15 mouse cellular contexts compared by ENCODE assay signal in genomic region chr4:41527076-41527475, GRCm38 (mm10). TPM values are rescaled to one million over a fixed set of nuclear protein-coding genes. Genes with fewer than 3 reads are reported as not detected.
DNase-seq lines count a peak whose midpoint lies in the region; ATAC-seq and TF ChIP-seq lines count a peak whose summit lies in the region.
"Had no signal": no experiment of that assay in that cellular context is flagged by ENCODE, and none has a peak within 500 bp of the region (broad histone marks: within the 10 kb centered on the region; RNA-seq: fewer than 3 reads in every experiment).

No protein-coding gene starts in this region.

- H3K4me2 ChIP-seq in neural tube, embryonic 11.5 days (ENCODE audit: low read depth) = no peak overlapping the region
- H3K4me2 ChIP-seq in midbrain, embryonic 11.5 days = peak overlapping the region; percentile 23
- no peak overlapping the region for H3K4me2 ChIP-seq in neural tube, embryonic 15.5 days
- H3K4me2 ChIP-seq in lung, postnatal 0 days (replicated peaks; ENCODE audit: low read depth, low read length) = no peak overlapping the region
- H3K4me2 ChIP-seq: limb, embryonic 15.5 days; lung, embryonic 15.5 days had no signal

- 20% methylated on average over 13 of the region's 13 CpGs for WGBS in neural tube, embryonic 11.5 days
- WGBS in hindbrain, embryonic 10.5 days = 18% methylated on average over 13 of the region's 13 CpGs
- 17% methylated on average over 13 of the region's 13 CpGs for WGBS in midbrain, embryonic 11.5 days
- 21% methylated on average over 13 of the region's 13 CpGs for WGBS in neural tube, embryonic 15.5 days
- WGBS in lung, postnatal 0 days = 44% methylated on average over 13 of the region's 13 CpGs

- H3K27ac ChIP-seq in neural tube, embryonic 11.5 days (ENCODE audit: low read depth, low read length) = no peak overlapping the region
- peak overlapping the region; percentile 89 for H3K27ac ChIP-seq in hindbrain, embryonic 10.5 days
- peak overlapping the region; percentile 72 for H3K27ac ChIP-seq in midbrain, embryonic 11.5 days (ENCODE audit: low read depth, low read length)
- 0 out of 2 replicates have a peak overlapping the region, but pooled peaks have one; percentile 20 for H3K27ac ChIP-seq in neural tube, embryonic 15.5 days (replicated peaks)
- H3K27ac ChIP-seq in lung, postnatal 0 days (ENCODE audit: low read length) = no peak overlapping the region
- H3K27ac ChIP-seq: limb, embryonic 15.5 days; lung, embryonic 15.5 days had no signal

- no peaks in the 10 kb centered on the region for H3K27me3 ChIP-seq in neural tube, embryonic 11.5 days (ENCODE audit: control insufficient read depth, insufficient read depth, low read length)
- peaks cover 5% of the 10 kb centered on the region; the same call in 1 of the 2 replicates for H3K27me3 ChIP-seq in hindbrain, embryonic 10.5 days (ENCODE audit: insufficient read depth, poor library complexity, severe bottlenecking)
- no peaks in the 10 kb centered on the region for H3K27me3 ChIP-seq in midbrain, embryonic 11.5 days (ENCODE audit: control insufficient read depth, insufficient read depth, low read length)
- H3K27me3 ChIP-seq in neural tube, embryonic 15.5 days (replicated peaks) = no peaks in the 10 kb centered on the region
- H3K27me3 ChIP-seq in lung, postnatal 0 days (replicated peaks; ENCODE audit: insufficient read depth, low read length) = no peaks in the 10 kb centered on the region
- H3K27me3 ChIP-seq: lung, embryonic 15.5 days had no signal

- H3K4me1 ChIP-seq in neural tube, embryonic 11.5 days (ENCODE audit: control insufficient read depth, insufficient read depth, low read length) = peaks cover 31% of the 10 kb centered on the region
- H3K4me1 ChIP-seq in hindbrain, embryonic 10.5 days (replicated peaks) = peaks cover 67% of the 10 kb centered on the region
- peaks cover 36% of the 10 kb centered on the region for H3K4me1 ChIP-seq in midbrain, embryonic 11.5 days (ENCODE audit: control insufficient read depth, insufficient read depth, low read length)
- peaks cover 42% of the 10 kb centered on the region for H3K4me1 ChIP-seq in neural tube, embryonic 15.5 days
- H3K4me1 ChIP-seq in lung, postnatal 0 days (ENCODE audit: insufficient read depth, low read depth, low read length) = no peaks in the 10 kb centered on the region
- H3K4me1 ChIP-seq: limb, embryonic 15.5 days had no signal

- H3K9me3 ChIP-seq in neural tube, embryonic 11.5 days (ENCODE audit: control insufficient read depth, low read length) = no peaks in the 10 kb centered on the region
- no peaks in the 10 kb centered on the region for H3K9me3 ChIP-seq in hindbrain, embryonic 10.5 days
- no peaks in the 10 kb centered on the region for H3K9me3 ChIP-seq in midbrain, embryonic 11.5 days (ENCODE audit: control insufficient read depth, low read length)
- no peaks in the 10 kb centered on the region for H3K9me3 ChIP-seq in neural tube, embryonic 15.5 days (replicated peaks)
- H3K9me3 ChIP-seq in lung, postnatal 0 days (ENCODE audit: low read length) = no peaks in the 10 kb centered on the region
- H3K9me3 ChIP-seq: limb, embryonic 15.5 days; lung, embryonic 15.5 days had no signal

- H3K9ac ChIP-seq in neural tube, embryonic 11.5 days (ENCODE audit: low read length) = peak overlapping the region; percentile 39; the same call in 1 of the 2 replicates
- H3K9ac ChIP-seq in midbrain, embryonic 11.5 days (ENCODE audit: low read length) = peak overlapping the region; percentile 17; the same call in 1 of the 2 replicates
- no peak overlapping the region for H3K9ac ChIP-seq in neural tube, embryonic 15.5 days (replicated peaks)
- no peak overlapping the region for H3K9ac ChIP-seq in lung, postnatal 0 days (replicated peaks; ENCODE audit: low read depth)
- H3K9ac ChIP-seq: limb, embryonic 15.5 days; lung, embryonic 15.5 days had no signal

- TF ChIP-seq EP300 in lung, postnatal 0 days (IDR thresholded peaks at IDR 0.05) = no peak

- no peak for TF ChIP-seq CTCF in lung, postnatal 0 days (IDR thresholded peaks at IDR 0.05)

- peak; percentile 54 for DNase-seq in neural tube, embryonic 11.5 days (ENCODE audit: low spot score)
- DNase-seq in neural tube, embryonic 10.5 days (ENCODE audit: extremely low spot score, low spot score) = no peak
- peak; percentile 63 for DNase-seq in hindbrain, embryonic 10.5 days (ENCODE audit: low spot score)
- DNase-seq in midbrain, embryonic 11.5 days (ENCODE audit: low spot score, missing footprints) = peak; percentile 94
- no peak for DNase-seq in lung, postnatal 0 days (ENCODE audit: low spot score)
- DNase-seq in ovary, postnatal 36 days (ENCODE audit: low spot score) = no peak
- DNase-seq: adrenal gland, postnatal 10 days; gastrocnemius, postnatal 36 days; right cerebral cortex, postnatal 25 days; thymus, adult 2 months had no signal

- no peaks in the 10 kb centered on the region for H3K36me3 ChIP-seq in neural tube, embryonic 11.5 days (ENCODE audit: control insufficient read depth, insufficient read depth, low read length)
- H3K36me3 ChIP-seq in hindbrain, embryonic 10.5 days = no peaks in the 10 kb centered on the region
- no peaks in the 10 kb centered on the region for H3K36me3 ChIP-seq in midbrain, embryonic 11.5 days (ENCODE audit: control insufficient read depth, insufficient read depth, low read length)
- no peaks in the 10 kb centered on the region for H3K36me3 ChIP-seq in neural tube, embryonic 15.5 days
- H3K36me3 ChIP-seq in lung, postnatal 0 days (ENCODE audit: insufficient read depth, low read length) = no peaks in the 10 kb centered on the region
- H3K36me3 ChIP-seq: limb, embryonic 15.5 days; lung, embryonic 15.5 days had no signal

- no peak overlapping the region for H3K4me3 ChIP-seq in neural tube, embryonic 11.5 days (ENCODE audit: low read depth, low read length)
- peak overlapping the region; percentile 23; the same call in 1 of the 2 replicates for H3K4me3 ChIP-seq in hindbrain, embryonic 10.5 days
- H3K4me3 ChIP-seq in midbrain, embryonic 11.5 days (ENCODE audit: low read depth, low read length) = no peak overlapping the region
- no peak overlapping the region for H3K4me3 ChIP-seq in neural tube, embryonic 15.5 days (replicated peaks)
- no peak overlapping the region for H3K4me3 ChIP-seq in lung, postnatal 0 days (ENCODE audit: low read depth, low read length)
- H3K4me3 ChIP-seq: limb, embryonic 15.5 days; lung, embryonic 15.5 days had no signal

- ATAC-seq in neural tube, embryonic 11.5 days (ENCODE audit: insufficient read depth, low FRiP score, low TSS enrichment) = no peak
- peak; percentile 41 for ATAC-seq in midbrain, embryonic 11.5 days (ENCODE audit: low FRiP score)
- ATAC-seq in neural tube, embryonic 15.5 days (ENCODE audit: low FRiP score) = no peak; the same call in 1 of the 2 replicates
- ATAC-seq in lung, postnatal 0 days = no peak
- no peak for ATAC-seq in CD4-positive, CD25-positive, alpha-beta regulatory T cell, adult 4 months
- ATAC-seq: inflammation-experienced regulatory T-cells, adult 6 months had no signal

RNA-seq across cellular contexts. Expression of gene 1110017D15Rik, which starts 9.9 kb away (rescaled TPM):
- polyA plus RNA-seq in neural tube, embryonic 11.5 days (2014; fragmentation: Nextera tagmentation; extraction: Ambion mirVana) = 2.5 and 3.4 TPM in 2 replicates
- polyA plus RNA-seq in hindbrain, embryonic 10.5 days (2016; fragmentation: Nextera tagmentation; extraction: Ambion mirVana) = 8.1 and 14.7 TPM in 2 replicates
- polyA plus RNA-seq in midbrain, embryonic 11.5 days (2014; fragmentation: Nextera tagmentation; extraction: Ambion mirVana) = 3.6 and 4.6 TPM in 2 replicates
- polyA plus RNA-seq in neural tube, embryonic 15.5 days (2015; fragmentation: Nextera tagmentation; extraction: Ambion mirVana) = 8.6 and 10.1 TPM in 2 replicates
- polyA plus RNA-seq in lung, postnatal 0 days (2015; fragmentation: Nextera tagmentation; extraction: Ambion mirVana) = 37.3 and 41.4 TPM in 2 replicates
- not detected for polyA plus RNA-seq in CD4-positive, CD25-positive, alpha-beta regulatory T cell, adult 4 months (2017; shearing (Covaris generic))
- polyA plus RNA-seq: inflammation-experienced regulatory T-cells, adult 6 months had no signal

RNA-seq across cellular contexts. Expression of gene AI464131, which starts 24.2 kb away (rescaled TPM):
- polyA plus RNA-seq in neural tube, embryonic 11.5 days (2014; fragmentation: Nextera tagmentation; extraction: Ambion mirVana) = 7.1 and 9.6 TPM in 2 replicates
- 7.4 and 9.1 TPM in 2 replicates for polyA plus RNA-seq in hindbrain, embryonic 10.5 days (2016; fragmentation: Nextera tagmentation; extraction: Ambion mirVana)
- polyA plus RNA-seq in midbrain, embryonic 11.5 days (2014; fragmentation: Nextera tagmentation; extraction: Ambion mirVana) = 6.9 and 7.6 TPM in 2 replicates
- polyA plus RNA-seq in neural tube, embryonic 15.5 days (2015; fragmentation: Nextera tagmentation; extraction: Ambion mirVana) = 7.8 and 8.3 TPM in 2 replicates
- 5.0 and 5.5 TPM in 2 replicates for polyA plus RNA-seq in lung, postnatal 0 days (2015; fragmentation: Nextera tagmentation; extraction: Ambion mirVana)
- polyA plus RNA-seq in CD4-positive, CD25-positive, alpha-beta regulatory T cell, adult 4 months (2017; shearing (Covaris generic)) = not detected
- polyA plus RNA-seq: inflammation-experienced regulatory T-cells, adult 6 months had no signal

RNA-seq across cellular contexts. Expression of gene Fam219a, which starts 42.3 kb away (rescaled TPM):
- polyA plus RNA-seq in neural tube, embryonic 11.5 days (2014; fragmentation: Nextera tagmentation; extraction: Ambion mirVana) = 10.2 and 11.6 TPM in 2 replicates
- polyA plus RNA-seq in hindbrain, embryonic 10.5 days (2016; fragmentation: Nextera tagmentation; extraction: Ambion mirVana) = 6.2 and 8.3 TPM in 2 replicates
- polyA plus RNA-seq in midbrain, embryonic 11.5 days (2014; fragmentation: Nextera tagmentation; extraction: Ambion mirVana) = 8.5 and 8.8 TPM in 2 replicates
- polyA plus RNA-seq in neural tube, embryonic 15.5 days (2015; fragmentation: Nextera tagmentation; extraction: Ambion mirVana) = 15.2 and 17.9 TPM in 2 replicates
- polyA plus RNA-seq in lung, postnatal 0 days (2015; fragmentation: Nextera tagmentation; extraction: Ambion mirVana) = 4.7 and 5.2 TPM in 2 replicates
- under 1 TPM; 0.52 to 0.56 TPM for polyA plus RNA-seq in CD4-positive, CD25-positive, alpha-beta regulatory T cell, adult 4 months (2017; shearing (Covaris generic))

RNA-seq across cellular contexts. Expression of gene Dnaic1, which starts 42.5 kb away (rescaled TPM):
- 0.62 and 2.8 TPM in 2 replicates for polyA plus RNA-seq in neural tube, embryonic 11.5 days (2014; fragmentation: Nextera tagmentation; extraction: Ambion mirVana)
- polyA plus RNA-seq in hindbrain, embryonic 10.5 days (2016; fragmentation: Nextera tagmentation; extraction: Ambion mirVana) = 1.4 and 4.3 TPM in 2 replicates
- polyA plus RNA-seq in midbrain, embryonic 11.5 days (2014; fragmentation: Nextera tagmentation; extraction: Ambion mirVana) = 1.7 and 1.9 TPM in 2 replicates
- 2.1 and 2.5 TPM in 2 replicates for polyA plus RNA-seq in neural tube, embryonic 15.5 days (2015; fragmentation: Nextera tagmentation; extraction: Ambion mirVana)
- polyA plus RNA-seq in lung, postnatal 0 days (2015; fragmentation: Nextera tagmentation; extraction: Ambion mirVana) = 8.9 and 9.0 TPM in 2 replicates
- polyA plus RNA-seq in CD4-positive, CD25-positive, alpha-beta regulatory T cell, adult 4 months (2017; shearing (Covaris generic)) = not detected
- polyA plus RNA-seq: inflammation-experienced regulatory T-cells, adult 6 months had no signal

Comparison
In these comparisons a context has a peak if more than half of its experiments do, and no peak if none do; other contexts are left out.
1. DNase-seq: peak in neural tube, embryonic 11.5 days (single experiment), hindbrain, embryonic 10.5 days (single experiment) and midbrain, embryonic 11.5 days (single experiment); none in neural tube, embryonic 10.5 days (single experiment), lung, postnatal 0 days (single experiment) and ovary, postnatal 36 days (single experiment).
2. H3K27ac ChIP-seq: peak in hindbrain, embryonic 10.5 days (single experiment), midbrain, embryonic 11.5 days (single experiment) and neural tube, embryonic 15.5 days (single experiment); none in neural tube, embryonic 11.5 days (single experiment) and lung, postnatal 0 days (single experiment).
3. H3K9ac ChIP-seq: peak in neural tube, embryonic 11.5 days (single experiment) and midbrain, embryonic 11.5 days (single experiment); none in neural tube, embryonic 15.5 days (single experiment) and lung, postnatal 0 days (single experiment).